Mouse (Mus musculus) neural tube, embryonic 15.5 days (tissue): ENCODE measurements at regions not wholly inside any gene's neighbourhood (a gene's known extent, or its start where the extent isn't known, plus 50 kb on each side); places are given as distances from the start of the nearest gene placed in this dataset.

ENCODE experiments used
- ATAC-seq: fragments of 200-750 bp; cut with Nextera tagmentation; 2 replicates; pipeline ENCODE4 v1.8.0; 2017; ENCODE audit warnings: mild to moderate bottlenecking, moderate TSS enrichment, moderate library complexity; ENCODE audit not compliant: low FRiP score
- H3K27ac ChIP-seq: fragments of 300-500 bp; sonication (generic); replicated peaks from 2 replicates; pipeline ENCODE4 v1.5.1; 2015; ENCODE audit warnings: mild to moderate bottlenecking, inconsistent platforms
- H3K27me3 ChIP-seq: fragments of 300-500 bp; sonication (generic); replicated peaks from 2 replicates; pipeline ENCODE4 v1.6.1; 2015; ENCODE audit warnings: inconsistent platforms
- H3K36me3 ChIP-seq: fragments of 300-500 bp; sonication (generic); 2 replicates; pipeline ENCODE4 v1.6.1; 2015; ENCODE audit warnings: inconsistent platforms
- H3K4me1 ChIP-seq: fragments of 300-500 bp; sonication (generic); 2 replicates; pipeline ENCODE4 v1.6.1; 2015; ENCODE audit warnings: inconsistent platforms
- H3K4me2 ChIP-seq: fragments of 300-500 bp; sonication (generic); 2 replicates; pipeline ENCODE4 v1.6.1; 2015; ENCODE audit warnings: inconsistent platforms, mild to moderate bottlenecking, moderate library complexity
- H3K4me3 ChIP-seq: fragments of 300-500 bp; sonication (generic); replicated peaks from 2 replicates; pipeline ENCODE4 v1.5.1; 2015; ENCODE audit warnings: mild to moderate bottlenecking, inconsistent platforms
- H3K9ac ChIP-seq: fragments of 300-500 bp; sonication (generic); replicated peaks from 2 replicates; pipeline ENCODE4 v1.6.1; 2015; ENCODE audit warnings: mild to moderate bottlenecking, inconsistent platforms
- H3K9me3 ChIP-seq: fragments of 300-500 bp; sonication (generic); replicated peaks from 2 replicates; pipeline ENCODE4 v1.6.1; 2016; ENCODE audit warnings: inconsistent platforms
- WGBS: fragments of 180-500 bp; shearing (Covaris S2); methylation state at CpG from one replicate; pipeline ENCODE4 v1.1.7; 2015; ENCODE audit warnings: mixed read lengths; 5-methylcytosine and 5-hydroxymethylcytosine counted together

DNA sequence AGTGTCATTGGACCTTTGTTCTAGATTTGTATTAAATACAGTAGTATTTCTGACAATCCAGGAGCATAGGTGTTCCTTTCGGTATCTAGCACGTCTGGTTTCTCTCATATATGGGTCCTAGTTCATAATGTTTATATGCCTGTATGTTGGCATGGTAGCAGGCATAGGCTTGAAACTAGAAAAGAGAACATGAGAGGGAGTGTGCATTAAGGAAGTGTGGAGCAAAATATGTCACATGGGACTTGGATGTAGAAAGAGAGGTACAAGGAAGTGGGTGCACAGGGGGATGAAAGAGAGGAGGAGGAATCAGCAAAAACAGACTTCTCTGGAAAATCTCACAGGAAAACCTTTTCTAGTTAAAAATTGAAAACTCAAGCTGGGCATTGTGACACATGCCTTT lies 176.2 kb upstream of the Trpm3 start:
- WGBS = 97% methylated on average over 2 of the region's 2 CpGs
- ATAC-seq = no peak
- H3K4me1 ChIP-seq = no peaks in the 10 kb centered on the region
- H3K36me3 ChIP-seq = no peaks in the 10 kb centered on the region
- no peaks in the 10 kb centered on the region for H3K9me3 ChIP-seq
- no peak overlapping the region for H3K27ac ChIP-seq
- no peaks in the 10 kb centered on the region for H3K27me3 ChIP-seq
- no peak overlapping the region for H3K4me3 ChIP-seq
- H3K9ac ChIP-seq = no peak overlapping the region
- H3K4me2 ChIP-seq = no peak overlapping the region

DNA sequence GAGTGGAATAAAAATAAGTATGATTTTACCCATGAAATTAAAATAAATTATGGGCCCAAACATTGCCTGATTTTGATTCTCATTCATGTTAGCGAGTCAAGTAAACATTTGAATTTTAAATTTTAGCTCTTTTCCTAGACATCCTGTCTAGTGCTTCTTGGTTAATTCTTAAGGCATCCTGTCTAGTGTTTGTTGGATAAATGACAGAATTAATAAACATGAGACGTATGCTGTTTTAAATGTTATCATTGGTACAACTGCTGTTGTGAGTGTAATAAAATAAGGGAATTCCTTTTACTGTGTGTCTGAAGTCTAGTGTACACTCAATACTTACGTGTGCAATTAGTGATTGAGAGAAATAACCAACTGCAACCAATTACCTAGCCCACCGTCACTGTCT lies 149.0 kb upstream of the Trpm3 start:
- Histone ChIP-seq H3K4me2 (no peak overlapping the region), H3K4me1 (no peaks in the 10 kb centered on the region), H3K9ac (no peak overlapping the region), H3K36me3 (no peaks in the 10 kb centered on the region), H3K27me3 (no peaks in the 10 kb centered on the region), H3K9me3 (no peaks in the 10 kb centered on the region), H3K27ac (no peak overlapping the region), H3K4me3 (no peak overlapping the region)
- ATAC-seq = no peak
- 82% methylated on average over 4 of the region's 4 CpGs for WGBS

GRCm38 (mm10) chr19:21990970-21991369 lies 147.9 kb upstream of the Trpm3 start:
- H3K9me3 ChIP-seq = no peaks in the 10 kb centered on the region
- no peak overlapping the region for H3K9ac ChIP-seq
- no peak overlapping the region for H3K27ac ChIP-seq
- H3K36me3 ChIP-seq = no peaks in the 10 kb centered on the region
- ATAC-seq = no peak
- H3K4me1 ChIP-seq = no peaks in the 10 kb centered on the region
- H3K4me3 ChIP-seq = no peak overlapping the region
- no peaks in the 10 kb centered on the region for H3K27me3 ChIP-seq
- no peak overlapping the region for H3K4me2 ChIP-seq
- 90% methylated on average over 4 of the region's 4 CpGs for WGBS

DNA sequence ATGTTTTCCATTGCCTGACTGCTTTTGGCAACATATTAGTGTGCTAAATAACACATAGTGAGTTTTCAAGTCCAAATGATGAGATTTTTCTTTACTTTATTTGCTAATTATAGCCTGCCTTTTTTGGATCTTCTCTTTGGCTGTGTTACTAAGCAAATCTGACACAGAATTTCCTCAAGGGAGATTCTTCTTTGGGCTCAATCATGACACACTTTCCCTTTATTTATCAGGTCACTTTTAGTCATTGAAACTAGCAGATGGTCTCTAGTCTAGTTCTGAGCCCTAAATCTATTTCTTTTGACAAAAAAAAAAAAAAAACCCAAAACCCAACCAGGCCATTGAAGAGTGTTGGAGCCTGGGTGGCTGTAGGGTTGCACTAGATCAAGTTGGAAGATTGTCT lies 147.4 kb upstream of the Trpm3 start:
- no peaks in the 10 kb centered on the region for H3K9me3 ChIP-seq
- no peak for ATAC-seq
- H3K4me1 ChIP-seq = no peaks in the 10 kb centered on the region
- H3K4me3 ChIP-seq = no peak overlapping the region
- no peak overlapping the region for H3K4me2 ChIP-seq
- H3K9ac ChIP-seq = no peak overlapping the region
- H3K27me3 ChIP-seq = no peaks in the 10 kb centered on the region
- H3K27ac ChIP-seq = no peak overlapping the region
- no peaks in the 10 kb centered on the region for H3K36me3 ChIP-seq

DNA sequence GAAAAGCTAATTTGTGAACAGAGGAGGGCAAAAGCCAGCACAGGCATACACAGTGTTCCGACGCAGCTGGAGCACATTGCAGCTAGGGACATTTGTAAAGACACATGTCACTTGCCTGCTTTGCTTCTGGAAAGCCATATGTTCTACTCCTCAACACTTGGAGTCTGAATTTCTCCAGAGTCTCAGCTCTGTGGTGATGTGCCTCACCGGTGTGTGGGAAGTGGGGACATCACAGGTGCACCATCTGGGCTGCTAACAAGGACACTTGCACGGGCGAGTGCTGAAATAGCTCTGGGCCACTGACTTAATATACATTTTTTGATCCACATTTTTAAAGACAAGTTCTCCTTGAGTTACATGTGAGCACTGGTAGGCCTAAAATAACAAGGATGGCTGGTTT lies 139.2 kb upstream of the Trpm3 start:
- WGBS = 88% methylated on average over 5 of the region's 5 CpGs
- no peaks in the 10 kb centered on the region for H3K4me1 ChIP-seq
- no peak overlapping the region for H3K27ac ChIP-seq
- H3K4me2 ChIP-seq = no peak overlapping the region
- H3K4me3 ChIP-seq = no peak overlapping the region
- H3K9me3 ChIP-seq = no peaks in the 10 kb centered on the region
- ATAC-seq = no peak
- H3K27me3 ChIP-seq = no peaks in the 10 kb centered on the region
- no peaks in the 10 kb centered on the region for H3K36me3 ChIP-seq
- H3K9ac ChIP-seq = no peak overlapping the region

GRCm38 (mm10) chr19:22008053-22008935 lies 130.6 kb upstream of the Trpm3 start:
- no peaks in the 10 kb centered on the region for H3K36me3 ChIP-seq
- H3K27me3 ChIP-seq = no peaks in the 10 kb centered on the region
- H3K9me3 ChIP-seq = no peaks in the 10 kb centered on the region
- ATAC-seq = 0 out of 2 replicates have a peak, but pooled peaks have one; percentile 17
- no peak overlapping the region for H3K4me3 ChIP-seq
- H3K9ac ChIP-seq = no peak overlapping the region
- WGBS = 55% methylated on average over 13 of the region's 13 CpGs
- peaks cover 5% of the 10 kb centered on the region; the same call in 1 of the 2 replicates for H3K4me1 ChIP-seq
- H3K4me2 ChIP-seq = no peak overlapping the region
- no peak overlapping the region; the same call in 1 of the 2 replicates for H3K27ac ChIP-seq

- no peak overlapping the region for H3K4me2 ChIP-seq
- WGBS = 59% methylated on average over 5 of the region's 5 CpGs
- H3K27ac ChIP-seq = no peak overlapping the region
- no peak for ATAC-seq
- no peaks in the 10 kb centered on the region for H3K9me3 ChIP-seq
- H3K4me3 ChIP-seq = no peak overlapping the region
- peaks cover 5% of the 10 kb centered on the region; the same call in 1 of the 2 replicates for H3K4me1 ChIP-seq
- no peak overlapping the region for H3K9ac ChIP-seq
- H3K36me3 ChIP-seq = no peaks in the 10 kb centered on the region
- no peaks in the 10 kb centered on the region for H3K27me3 ChIP-seq
Measured at GRCm38 (mm10) chr19:22010239-22010638, 128.6 kb upstream of the Trpm3 start.

GRCm38 (mm10) chr19:22015854-22016610 lies 122.8 kb upstream of the Trpm3 start:
- Histone ChIP-seq H3K9me3 (no peaks in the 10 kb centered on the region), H3K36me3 (no peaks in the 10 kb centered on the region), H3K27me3 (no peaks in the 10 kb centered on the region), H3K4me1 (no peaks in the 10 kb centered on the region), H3K27ac (no peak overlapping the region), H3K9ac (no peak overlapping the region), H3K4me2 (no peak overlapping the region), H3K4me3 (no peak overlapping the region)
- ATAC-seq = no peak
- WGBS = 89% methylated on average over 3 of the region's 3 CpGs

- Histone ChIP-seq H3K4me2 (no peak overlapping the region), H3K4me3 (no peak overlapping the region), H3K9me3 (no peaks in the 10 kb centered on the region), H3K9ac (no peak overlapping the region), H3K4me1 (no peaks in the 10 kb centered on the region), H3K36me3 (no peaks in the 10 kb centered on the region), H3K27me3 (no peaks in the 10 kb centered on the region), H3K27ac (no peak overlapping the region)
- WGBS = 81% methylated on average over 2 of the region's 2 CpGs
- no peak for ATAC-seq
Measured at GRCm38 (mm10) chr19:22017425-22017824, 121.4 kb upstream of the Trpm3 start.

DNA sequence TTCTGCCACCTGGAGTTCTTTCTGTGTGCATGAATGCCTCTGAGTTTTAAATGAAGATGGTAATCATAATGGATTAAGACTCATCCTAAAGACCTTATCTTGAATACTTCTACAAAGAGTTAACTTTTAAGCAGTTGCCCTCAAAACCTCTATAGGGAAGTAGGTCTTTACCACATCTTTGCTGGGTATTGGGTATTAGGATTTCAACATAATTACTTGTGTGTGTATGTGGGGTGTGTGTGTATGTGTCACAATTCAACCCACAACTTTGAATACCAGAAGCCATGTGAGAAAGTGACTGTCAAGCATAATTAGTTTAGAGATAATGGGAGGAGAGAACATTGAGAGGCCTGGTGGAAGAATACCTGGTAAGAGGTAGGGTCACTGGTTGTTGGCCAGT lies 111.3 kb upstream of the Trpm3 start:
- no peak overlapping the region for H3K9ac ChIP-seq
- H3K4me2 ChIP-seq = no peak overlapping the region
- no peak for ATAC-seq
- H3K4me1 ChIP-seq = no peaks in the 10 kb centered on the region
- H3K36me3 ChIP-seq = no peaks in the 10 kb centered on the region
- H3K9me3 ChIP-seq = no peaks in the 10 kb centered on the region
- H3K27me3 ChIP-seq = no peaks in the 10 kb centered on the region
- no peak overlapping the region for H3K27ac ChIP-seq
- H3K4me3 ChIP-seq = no peak overlapping the region

DNA sequence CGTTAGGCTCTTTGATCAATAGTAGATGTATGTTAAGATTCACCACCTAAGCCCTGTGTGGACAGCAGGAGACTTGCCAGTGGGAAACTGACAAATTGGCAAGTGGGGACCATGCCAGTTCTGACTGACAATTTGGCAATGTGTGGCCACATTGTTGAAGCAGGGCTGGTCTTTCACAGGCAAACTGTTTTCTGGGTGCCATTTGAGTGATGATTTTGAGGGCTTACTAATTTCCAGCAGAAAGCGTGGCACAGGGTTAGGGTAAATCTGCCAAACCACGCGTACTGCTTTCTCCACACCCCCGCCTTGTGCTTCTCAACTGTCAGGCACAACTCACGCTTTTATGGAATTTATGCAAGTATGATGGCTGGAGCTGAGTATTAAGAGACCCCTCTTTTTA lies 91.2 kb upstream of the Trpm3 start:
- Histone ChIP-seq H3K9me3 (no peaks in the 10 kb centered on the region), H3K27ac (no peak overlapping the region), H3K4me1 (no peaks in the 10 kb centered on the region), H3K27me3 (no peaks in the 10 kb centered on the region), H3K9ac (no peak overlapping the region), H3K36me3 (no peaks in the 10 kb centered on the region), H3K4me2 (no peak overlapping the region), H3K4me3 (no peak overlapping the region)
- ATAC-seq = no peak
- WGBS = 77% methylated on average over 6 of the region's 6 CpGs

DNA sequence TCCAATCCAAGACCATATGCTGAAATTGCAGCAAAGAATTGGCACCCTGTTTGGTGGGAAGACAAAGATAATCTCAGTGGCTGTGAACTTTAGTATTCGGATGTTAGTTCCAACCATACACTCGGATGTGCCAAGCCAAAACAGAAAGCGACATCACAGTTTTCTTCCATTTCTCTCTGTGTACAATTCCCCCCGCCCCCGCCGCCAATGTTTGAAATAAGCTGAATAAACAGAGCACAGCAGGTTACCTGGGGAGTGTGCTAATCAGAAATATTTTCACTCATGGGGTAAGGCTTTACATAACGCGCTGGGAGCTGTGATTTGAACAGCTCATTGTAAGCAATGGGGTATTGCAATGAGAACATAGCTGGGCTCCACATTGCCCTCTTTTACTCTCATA lies 72.5 kb upstream of the Trpm3 start:
- no peak overlapping the region for H3K27ac ChIP-seq
- no peak overlapping the region for H3K4me3 ChIP-seq
- WGBS = 87% methylated on average over 8 of the region's 8 CpGs
- no peak overlapping the region for H3K4me2 ChIP-seq
- H3K27me3 ChIP-seq = no peaks in the 10 kb centered on the region
- ATAC-seq = no peak
- no peaks in the 10 kb centered on the region for H3K4me1 ChIP-seq
- no peak overlapping the region for H3K9ac ChIP-seq
- H3K36me3 ChIP-seq = no peaks in the 10 kb centered on the region
- no peaks in the 10 kb centered on the region for H3K9me3 ChIP-seq
